Mouse (Mus musculus): ENCODE data around the gene Hoxb2.

Gene Hoxb2

GRCm38 (mm10) chr11:96336597-96336996 lies 13.7 kb upstream of the Hoxb2 start:
- no peak for DNase-seq

GRCm38 (mm10) chr11:96337026-96337425 lies 13.3 kb upstream of the Hoxb2 start:
- no peak for DNase-seq

GRCm38 (mm10) chr11:96338957-96339855 lies 11.1 kb upstream of the Hoxb2 start:
- DNase-seq, result no peak

- DNase-seq, result no peak
These were observed 9.5 kb upstream of the Hoxb2 start for GRCm38 (mm10) chr11:96340698-96341365.

- no peak for DNase-seq
These were observed 8.4 kb upstream of the Hoxb2 start for GRCm38 (mm10) chr11:96341701-96342575.

GRCm38 (mm10) chr11:96342576-96342930 lies 7.8 kb upstream of the Hoxb2 start:
- DNase-seq, result no peak

- DNase-seq, result no peak
These were observed 7.0 kb upstream of the Hoxb2 start for GRCm38 (mm10) chr11:96343206-96343745.

GRCm38 (mm10) chr11:96344061-96344877 lies 6.1 kb upstream of the Hoxb2 start:
- no peak for DNase-seq

- no peak for DNase-seq
These were observed 5.5 kb upstream of the Hoxb2 start for GRCm38 (mm10) chr11:96344878-96345159.

GRCm38 (mm10) chr11:96345220-96345892 lies 5.0 kb upstream of the Hoxb2 start:
- DNase-seq, result no peak

- DNase-seq, result no peak
These were observed 4.2 kb upstream of the Hoxb2 start for GRCm38 (mm10) chr11:96345893-96346806.

GRCm38 (mm10) chr11:96346916-96347520 lies 3.3 kb upstream of the Hoxb2 start:
- no peak for DNase-seq

GRCm38 (mm10) chr11:96347717-96348116 lies 2.6 kb upstream of the Hoxb2 start:
- DNase-seq, result no peak

- DNase-seq, result no peak
These were observed 2.0 kb upstream of the Hoxb2 start for GRCm38 (mm10) chr11:96348141-96348928.

GRCm38 (mm10) chr11:96348988-96349387 lies 1.3 kb upstream of the Hoxb2 start:
- no peak for DNase-seq

GRCm38 (mm10) chr11:96349491-96350340 lies 609 bp upstream of the Hoxb2 start:
- DNase-seq, result no peak

GRCm38 (mm10) chr11:96350791-96351190 lies 466 bp downstream of the Hoxb2 start:
- DNase-seq, result no peak

GRCm38 (mm10) chr11:96351312-96351711 lies 987 bp downstream of the Hoxb2 start:
- no peak for DNase-seq
